Mouse (Mus musculus) testis, adult 2 months (tissue): ENCODE measurements around the gene Slc5a4b.

ENCODE experiments used
- CTCF ChIP-seq: fragments of 200-500 bp; IDR thresholded peaks from 2 replicates; pipeline ENCODE4 v1.5.1; 2012; ENCODE audit warnings: low read depth, mild to moderate bottlenecking, inconsistent platforms, low read length, moderate library complexity; ENCODE audit not compliant: control insufficient read depth, insufficient read depth, insufficient replicate concordance
- POLR2A ChIP-seq: fragments of 200-500 bp; IDR thresholded peaks from 2 replicates; pipeline ENCODE4 v1.6.1; 2012; ENCODE audit warnings: low read depth, mild to moderate bottlenecking, inconsistent platforms, low read length, moderate library complexity; ENCODE audit not compliant: control insufficient read depth

DNA sequence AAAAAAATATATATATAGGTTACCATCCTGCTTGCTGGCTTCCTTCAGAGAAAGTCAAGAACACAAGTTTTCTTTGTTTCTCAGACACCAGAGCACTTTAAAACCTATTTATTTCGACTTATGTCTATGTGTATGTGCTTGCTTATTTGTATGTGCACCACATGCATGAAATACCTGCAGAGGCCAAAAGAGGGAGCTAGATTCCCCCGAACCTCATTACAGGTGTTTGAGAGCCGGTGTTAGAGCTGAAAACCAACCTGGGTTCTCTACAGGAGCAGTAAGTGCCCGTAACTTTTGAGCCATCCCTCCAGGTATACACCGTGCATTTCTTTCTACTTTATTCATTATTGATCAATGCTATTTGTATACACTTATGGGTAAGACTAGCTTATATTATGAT lies 48.3 kb downstream of the Slc5a4b start:
- TF ChIP-seq POLR2A, result no peak
- TF ChIP-seq CTCF, result no peak
